Mouse (Mus musculus) C2C12 (cell line): ENCODE measurements around the gene Clasp2.

Experiments
- CTCF ChIP-seq: IDR thresholded peaks from one replicate; pipeline ENCODE4 v1.5.1; 2011; ENCODE audit not compliant: control insufficient read depth, insufficient read depth, insufficient read length
- MAX ChIP-seq: IDR thresholded peaks from one replicate; pipeline ENCODE4 v1.6.1; 2011; ENCODE audit warnings: mild to moderate bottlenecking, control low read depth
- MYOD1 ChIP-seq: IDR thresholded peaks from one replicate; pipeline ENCODE4 v1.6.1; 2011; ENCODE audit warnings: low read depth; ENCODE audit not compliant: control insufficient read depth, insufficient read length
- MYOG ChIP-seq: IDR thresholded peaks from one replicate; pipeline ENCODE4 v1.6.1; 2011; ENCODE audit not compliant: control insufficient read depth, insufficient read length; ENCODE audit errors: extremely low read depth
- USF1 ChIP-seq: IDR thresholded peaks from one replicate; pipeline ENCODE4 v1.6.1; 2011; ENCODE audit warnings: low read depth, mild to moderate bottlenecking, control low read depth, moderate library complexity

- TF ChIP-seq CTCF: no peak
- no peak for TF ChIP-seq USF1
- no peak for TF ChIP-seq MYOG
- TF ChIP-seq MYOD1: no peak
- TF ChIP-seq MAX: no peak
Measured at GRCm38 (mm10) chr9:113770640-113771039, 29.4 kb downstream of the Clasp2 start.
